Mouse (Mus musculus) left cerebral cortex, postnatal 10 days (tissue): ENCODE results near the gene Serinc5. TPM values are rescaled to one million over a fixed set of nuclear protein-coding genes. Genes with fewer than 3 reads are reported as not detected.

Experiments
- DNase-seq, 2 experiments: peaks; one replicate each; pipeline ENCODE4 v3.0.0; 2021 to 2022; ENCODE audit warnings: low spot score in 2 of 2, mixed read lengths in 1 of 2; ENCODE audit errors: extremely low spot score in 1 of 2
- intact Hi-C: fragments of 180-260 bp; cut with DNase I; formaldehyde crosslinking; loops from one replicate; pipeline ENCODE4 v1.15.1; 2025
- total RNA-seq, 2 experiments: library from RNA; stranded (reverse); gene quantifications; 2 replicates each; pipeline ENCODE4 v1.2.3; 2021

Gene Serinc5
- total RNA-seq, 2 experiments from 2014 or later = 48.0 to 55.7 TPM

GRCm38 (mm10) chr13:92760519-92760918 lies 149.6 kb downstream of the Serinc5 start:
- no peak for DNase-seq
- intact Hi-C loops = loop anchor here (5.0 kb wide), 1 partner anchor 82 kb away; the partner anchor contains the start of gene Mtx3

Other genes starting within 250 kb of the Serinc5 start
- 10 to 100 TPM; 12.5 to 13.3 TPM for gene Ankrd34b, start 185.2 kb upstream of the Serinc5 start, total RNA-seq
- gene Fam151b, start 127.1 kb upstream of the Serinc5 start, total RNA-seq = 1 to 10 TPM; 8.7 to 8.9 TPM
- gene Zfyve16, start 80.2 kb upstream of the Serinc5 start, total RNA-seq = 10 to 100 TPM; 20.4 to 22.7 TPM
- gene Spz1, start 34.9 kb upstream of the Serinc5 start, total RNA-seq = not detected
- gene Thbs4, start 183.7 kb downstream of the Serinc5 start, total RNA-seq = 1 to 10 TPM; 1.3 to 2.3 TPM
- gene Mtx3, start 233.7 kb downstream of the Serinc5 start, total RNA-seq = 10 to 100 TPM; 30.0 to 33.9 TPM